Mouse (Mus musculus) forebrain, embryonic 16.5 days (tissue): ENCODE measurements around the gene Tmem117. TPM values are rescaled to one million over a fixed set of nuclear protein-coding genes. Genes with fewer than 3 reads are reported as not detected.
A peak's percentile ranks its signal among the peaks of the same experiment; 100 is the strongest.

ENCODE experiments used
- ATAC-seq: fragments of 200-750 bp; cut with Nextera tagmentation; 2 replicates; pipeline ENCODE4 v1.8.0; 2017; ENCODE audit warnings: mild to moderate bottlenecking, moderate library complexity
- H3K27ac ChIP-seq: fragments of 300-500 bp; sonication (generic); 2 replicates; pipeline ENCODE4 v1.5.1; 2014; ENCODE audit warnings: low read length, control low read depth
- H3K27me3 ChIP-seq: fragments of 300-500 bp; sonication (generic); replicated peaks from 2 replicates; pipeline ENCODE4 v1.6.1; 2014; ENCODE audit warnings: low read length; ENCODE audit not compliant: control insufficient read depth, insufficient read depth
- H3K36me3 ChIP-seq: fragments of 300-500 bp; sonication (generic); 2 replicates; pipeline ENCODE4 v1.6.1; 2014; ENCODE audit not compliant: control insufficient read depth, insufficient read depth
- H3K4me1 ChIP-seq: fragments of 300-500 bp; sonication (generic); replicated peaks from 2 replicates; pipeline ENCODE4 v1.6.1; 2014; ENCODE audit warnings: low read length; ENCODE audit not compliant: control insufficient read depth, insufficient read depth
- H3K4me2 ChIP-seq: fragments of 300-500 bp; sonication (generic); 2 replicates; pipeline ENCODE4 v1.6.1; 2014; ENCODE audit warnings: mild to moderate bottlenecking, low read length, control low read depth
- H3K4me3 ChIP-seq: fragments of 300-500 bp; sonication (generic); replicated peaks from 2 replicates; pipeline ENCODE4 v1.5.1; 2014; ENCODE audit warnings: mild to moderate bottlenecking, low read length, control low read depth
- H3K9ac ChIP-seq: fragments of 300-500 bp; sonication (generic); replicated peaks from 2 replicates; pipeline ENCODE4 v1.6.1; 2014; ENCODE audit warnings: low read depth, low read length, control low read depth
- H3K9me3 ChIP-seq: fragments of 300-500 bp; sonication (generic); 2 replicates; pipeline ENCODE4 v1.6.1; 2016; ENCODE audit warnings: low read length; ENCODE audit not compliant: control insufficient read depth
- WGBS: fragments of 180-500 bp; shearing (Covaris S2); extraction: QIAGEN DNeasy Blood & Tissue Kit; methylation state at CpG from one replicate; pipeline ENCODE4 v1.1.7; 2014; 5-methylcytosine and 5-hydroxymethylcytosine counted together
- polyA plus RNA-seq: library from polyadenylated mRNA; unstranded; fragments of >200 nt; fragmentation: Nextera tagmentation; extraction: Ambion mirVana; gene quantifications from 2 replicates; pipeline ENCODE4 v1.2.1, GENCODE M21; 2015

Gene Tmem117
- polyA plus RNA-seq = 4.1 and 5.4 TPM in 2 replicates

- Histone ChIP-seq H3K4me1 (peaks cover 4% of the 10 kb centered on the region; the same call in 1 of the 2 replicates), H3K36me3 (no peaks in the 10 kb centered on the region), H3K27me3 (peaks cover 12% of the 10 kb centered on the region), H3K4me3 (peak within 1 kb of the TSS; percentile 61), H3K9me3 (no peaks in the 10 kb centered on the region), H3K4me2 (peak within 1 kb of the TSS; percentile 99), H3K27ac (no peak within 1 kb of the TSS), H3K9ac (peak within 1 kb of the TSS; percentile 67)
- under 1% methylated on average over 90 of the region's 96 CpGs for WGBS
- ATAC-seq = peak; percentile 71
These were observed at the start of gene Tmem117 for GRCm38 (mm10) chr15:94628830-94629601. Tmem117 (plus strand) TSS chr15:94629232.

- Histone ChIP-seq H3K27me3 (no peaks in the 10 kb centered on the region), H3K4me2 (no peak overlapping the region), H3K36me3 (peaks cover 38% of the 10 kb centered on the region), H3K9ac (no peak overlapping the region), H3K4me1 (0 out of 2 replicates have a peak, but pooled peaks cover 2% of the 10 kb centered on the region), H3K27ac (no peak overlapping the region), H3K4me3 (no peak overlapping the region), H3K9me3 (no peaks in the 10 kb centered on the region)
- WGBS = 27% methylated on average over 7 of the region's 7 CpGs
- ATAC-seq = no peak
These were observed 46.9 kb upstream of the Tmem117 start for GRCm38 (mm10) chr15:94582000-94582593.

DNA sequence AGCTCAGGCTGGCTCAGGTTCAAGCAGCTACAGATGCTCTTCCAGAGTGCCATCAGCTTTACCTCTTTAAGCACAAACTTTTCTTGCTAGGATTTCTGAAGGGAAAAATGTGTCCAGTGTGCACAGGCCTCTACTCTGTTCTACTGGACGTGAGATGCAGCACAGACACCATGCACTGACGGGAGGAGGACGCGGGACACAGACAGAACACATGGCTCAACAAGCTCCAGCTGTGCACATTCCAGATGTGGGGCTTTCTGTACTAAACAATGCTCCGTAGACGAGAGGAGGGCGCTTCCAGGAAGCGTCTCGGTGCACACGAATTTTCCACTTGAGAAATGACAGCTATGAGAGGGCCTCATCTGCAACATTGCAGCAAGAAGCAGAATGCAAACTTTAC is 45.9 kb upstream of the Tmem117 start:
- Histone ChIP-seq H3K27me3 (no peaks in the 10 kb centered on the region), H3K9ac (no peak overlapping the region), H3K36me3 (peaks cover 38% of the 10 kb centered on the region), H3K4me3 (no peak overlapping the region), H3K9me3 (no peaks in the 10 kb centered on the region), H3K4me2 (no peak overlapping the region), H3K4me1 (0 out of 2 replicates have a peak, but pooled peaks cover 4% of the 10 kb centered on the region), H3K27ac (no peak overlapping the region)
- ATAC-seq = no peak
- whole genome bisulfite sequencing = 89% methylated on average over 10 of the region's 10 CpGs

- Histone ChIP-seq H3K4me2 (no peak overlapping the region), H3K9ac (no peak overlapping the region), H3K27me3 (no peaks in the 10 kb centered on the region), H3K4me1 (peaks cover 8% of the 10 kb centered on the region), H3K4me3 (no peak overlapping the region), H3K27ac (no peak overlapping the region), H3K36me3 (peaks cover 37% of the 10 kb centered on the region), H3K9me3 (no peaks in the 10 kb centered on the region)
- 86% methylated on average over 4 of the region's 4 CpGs for WGBS
- no peak for ATAC-seq
These were observed 44.3 kb upstream of the Tmem117 start for GRCm38 (mm10) chr15:94584738-94585137.

- H3K4me3 ChIP-seq = no peak overlapping the region
- no peak overlapping the region for H3K4me2 ChIP-seq
- WGBS = 88% methylated on average over 9 of the region's 9 CpGs
- no peak overlapping the region for H3K9ac ChIP-seq
- no peaks in the 10 kb centered on the region for H3K9me3 ChIP-seq
- peaks cover 11% of the 10 kb centered on the region for H3K4me1 ChIP-seq
- H3K36me3 ChIP-seq = peaks cover 21% of the 10 kb centered on the region
- no peaks in the 10 kb centered on the region for H3K27me3 ChIP-seq
- ATAC-seq = no peak
- H3K27ac ChIP-seq = no peak overlapping the region
These were observed 41.0 kb upstream of the Tmem117 start for GRCm38 (mm10) chr15:94587826-94588715.

GRCm38 (mm10) chr15:94589219-94590075 is 39.6 kb upstream of the Tmem117 start, which contains the start of gene Twf1:
Twf1 (minus strand) TSS chr15:94589889.
- Histone ChIP-seq H3K27ac (peak within 1 kb of the TSS; percentile 78), H3K4me2 (peak within 1 kb of the TSS; percentile 80), H3K4me1 (peaks cover 11% of the 10 kb centered on the region), H3K9me3 (no peaks in the 10 kb centered on the region), H3K4me3 (peak within 1 kb of the TSS; percentile 96), H3K9ac (peak within 1 kb of the TSS; percentile 97), H3K27me3 (no peaks in the 10 kb centered on the region), H3K36me3 (peaks cover 7% of the 10 kb centered on the region)
- peak; percentile 100 for ATAC-seq
- 0% methylated on average over 66 of the region's 70 CpGs for WGBS

DNA sequence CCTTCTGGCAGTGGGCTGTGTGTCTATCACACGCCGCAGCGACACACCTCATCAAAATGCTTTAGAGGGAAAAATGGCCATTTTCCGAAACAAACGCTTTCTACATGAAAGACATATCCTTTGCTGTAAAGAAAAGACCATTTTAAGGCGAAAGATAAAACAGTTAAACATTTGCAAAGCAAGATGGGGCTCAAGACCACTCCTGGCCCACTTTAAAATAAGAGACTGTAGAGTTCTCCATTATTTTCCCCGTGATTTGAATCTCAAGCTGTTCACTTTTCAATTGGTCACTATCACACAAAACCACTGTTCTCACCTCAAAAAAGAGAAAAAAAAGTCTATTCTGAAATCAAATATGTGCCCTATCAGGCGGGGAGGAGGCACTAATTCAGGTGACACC is 38.9 kb upstream of the Tmem117 start:
- Histone ChIP-seq H3K9ac (peak overlapping the region; percentile 16), H3K4me3 (peak overlapping the region; percentile 96), H3K27ac (no peak overlapping the region), H3K27me3 (no peaks in the 10 kb centered on the region), H3K9me3 (no peaks in the 10 kb centered on the region), H3K4me1 (peaks cover 11% of the 10 kb centered on the region), H3K4me2 (peak overlapping the region; percentile 41), H3K36me3 (peaks cover 2% of the 10 kb centered on the region; the same call in 1 of the 2 replicates)
- WGBS = 11% methylated on average over 8 of the region's 8 CpGs
- ATAC-seq = peak; percentile 34

DNA sequence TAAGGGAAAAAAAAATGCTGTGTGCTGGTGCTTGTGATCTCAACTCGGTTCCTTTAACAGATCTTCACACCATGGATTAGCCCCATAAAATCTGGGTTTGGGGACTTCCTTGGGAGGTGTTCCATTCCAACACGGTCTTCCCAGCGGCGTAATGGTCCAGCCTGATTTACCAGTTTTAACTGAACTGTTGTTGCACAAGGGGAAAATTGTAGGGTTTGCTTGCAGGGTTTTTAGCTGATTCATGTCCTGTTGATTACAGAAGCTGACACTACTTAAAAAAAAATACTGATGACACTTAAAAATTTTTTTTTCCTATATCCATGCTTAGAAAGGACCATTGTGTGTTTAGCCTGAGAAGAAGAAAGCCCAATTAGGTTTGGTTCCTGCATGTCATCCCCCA is 37.7 kb upstream of the Tmem117 start:
- WGBS = 94% methylated on average over 4 of the region's 4 CpGs

More for the DNA sequence above, 37.7 kb upstream of the Tmem117 start:
- H3K27ac ChIP-seq = no peak overlapping the region
- H3K4me2 ChIP-seq = no peak overlapping the region
- ATAC-seq = no peak
- H3K9ac ChIP-seq = no peak overlapping the region
- H3K36me3 ChIP-seq = no peaks in the 10 kb centered on the region
- H3K27me3 ChIP-seq = no peaks in the 10 kb centered on the region
- H3K4me1 ChIP-seq = peaks cover 10% of the 10 kb centered on the region
- H3K9me3 ChIP-seq = no peaks in the 10 kb centered on the region
- H3K4me3 ChIP-seq = no peak overlapping the region
